Mouse (Mus musculus) fibroblast of lung, adult 2 months (primary cell): ENCODE data around the gene Nell1.

ENCODE experiments used
- DNase-seq: peaks from one replicate; pipeline ENCODE4 v3.0.0-alpha.2; 2011; ENCODE audit warnings: low read depth

Gene Nell1

GRCm38 (mm10) chr7:50260016-50260415 lies 285.4 kb downstream of the Nell1 start:
- DNase-seq: no peak

GRCm38 (mm10) chr7:50295508-50295907 lies 320.8 kb downstream of the Nell1 start:
- no peak for DNase-seq

GRCm38 (mm10) chr7:50338226-50338625 lies 363.6 kb downstream of the Nell1 start:
- no peak for DNase-seq

GRCm38 (mm10) chr7:50338757-50339156 lies 364.1 kb downstream of the Nell1 start:
- DNase-seq: no peak

- no peak for DNase-seq
Observed at GRCm38 (mm10) chr7:50351564-50351963, 376.9 kb downstream of the Nell1 start.

GRCm38 (mm10) chr7:50357213-50357612 lies 382.5 kb downstream of the Nell1 start:
- DNase-seq: no peak

- DNase-seq: no peak
Observed at GRCm38 (mm10) chr7:50362039-50362438, 387.4 kb downstream of the Nell1 start.

- no peak for DNase-seq
Observed at GRCm38 (mm10) chr7:50374876-50375275, 400.2 kb downstream of the Nell1 start.

GRCm38 (mm10) chr7:50410421-50410820 lies 435.8 kb downstream of the Nell1 start:
- no peak for DNase-seq

- no peak for DNase-seq
Observed at GRCm38 (mm10) chr7:50419976-50420375, 445.3 kb downstream of the Nell1 start.

GRCm38 (mm10) chr7:50422422-50423195 lies 447.9 kb downstream of the Nell1 start:
- no peak for DNase-seq

GRCm38 (mm10) chr7:50429725-50430124 lies 455.1 kb downstream of the Nell1 start:
- no peak for DNase-seq

GRCm38 (mm10) chr7:50441237-50441636 lies 466.6 kb downstream of the Nell1 start:
- no peak for DNase-seq

GRCm38 (mm10) chr7:50447316-50447715 lies 472.7 kb downstream of the Nell1 start:
- DNase-seq: no peak

GRCm38 (mm10) chr7:50467742-50468141 lies 493.1 kb downstream of the Nell1 start:
- no peak for DNase-seq

GRCm38 (mm10) chr7:50470555-50470954 lies 495.9 kb downstream of the Nell1 start:
- DNase-seq: no peak

- no peak for DNase-seq
Observed at GRCm38 (mm10) chr7:50482011-50482410, 507.3 kb downstream of the Nell1 start.

- DNase-seq: no peak
Observed at GRCm38 (mm10) chr7:50485304-50485703, 510.6 kb downstream of the Nell1 start.

GRCm38 (mm10) chr7:50486884-50487420 lies 512.3 kb downstream of the Nell1 start:
- no peak for DNase-seq

- DNase-seq: no peak
Observed at GRCm38 (mm10) chr7:50501562-50501961, 526.9 kb downstream of the Nell1 start.

- DNase-seq: no peak
Observed at GRCm38 (mm10) chr7:50507047-50507446, 532.4 kb downstream of the Nell1 start.

GRCm38 (mm10) chr7:50514830-50515229 lies 540.2 kb downstream of the Nell1 start:
- DNase-seq: no peak

- DNase-seq: no peak
Observed at GRCm38 (mm10) chr7:50516681-50517080, 542.0 kb downstream of the Nell1 start.

GRCm38 (mm10) chr7:50543373-50543772 lies 568.7 kb downstream of the Nell1 start:
- no peak for DNase-seq
